23 mouse cellular contexts compared by ENCODE assay signal in genomic region chr4:55409025-55409424, GRCm38 (mm10). TPM values are rescaled to one million over a fixed set of nuclear protein-coding genes. Genes with fewer than 3 reads are reported as not detected.
A peak's percentile ranks its signal among the peaks of the same experiment; 100 is the strongest.
DNase-seq lines count a peak whose midpoint lies in the region; ATAC-seq and TF ChIP-seq lines count a peak whose summit lies in the region.
"Had no signal": no experiment of that assay in that cellular context is flagged by ENCODE, and none has a peak within 500 bp of the region (broad histone marks: within the 10 kb centered on the region; RNA-seq: fewer than 3 reads in every experiment).

No protein-coding gene starts in this region.

- H3K4me2 ChIP-seq in hindbrain, postnatal 0 days (ENCODE audit: low read depth, low read length) = no peak overlapping the region
- no peak overlapping the region for H3K4me2 ChIP-seq in hindbrain, embryonic 14.5 days (replicated peaks)
- H3K4me2 ChIP-seq: heart, embryonic 15.5 days; midbrain, embryonic 15.5 days had no signal

- H3K27ac ChIP-seq in hindbrain, postnatal 0 days = no peak overlapping the region
- H3K27ac ChIP-seq in hindbrain, embryonic 14.5 days = no peak overlapping the region
- no peak overlapping the region for H3K27ac ChIP-seq in small intestine, adult 2 months (ENCODE audit: insufficient read depth, low read depth, low read length)
- no peak overlapping the region for H3K27ac ChIP-seq in heart, embryonic 10.5 days
- H3K27ac ChIP-seq: forebrain, embryonic 10.5 days; heart, adult 2 months; heart, embryonic 15.5 days; kidney, postnatal 0 days; midbrain, embryonic 15.5 days had no signal

- TF ChIP-seq POLR2A in small intestine, adult 2 months (IDR thresholded peaks at IDR 0.05; ENCODE audit: low read depth, low read length) = no peak

- no peak overlapping the region for H3K4me3 ChIP-seq in hindbrain, postnatal 0 days (ENCODE audit: low read length)
- H3K4me3 ChIP-seq in hindbrain, embryonic 14.5 days (replicated peaks; ENCODE audit: low read length) = no peak overlapping the region
- H3K4me3 ChIP-seq in small intestine, adult 2 months (ENCODE audit: low read depth, low read length) = no peak overlapping the region
- H3K4me3 ChIP-seq in heart, embryonic 10.5 days = no peak overlapping the region
- H3K4me3 ChIP-seq: forebrain, embryonic 10.5 days; heart, adult 2 months; heart, embryonic 15.5 days; liver, embryonic 13.5 days; midbrain, embryonic 15.5 days; myocyte had no signal

- no peak overlapping the region for H3K9ac ChIP-seq in hindbrain, postnatal 0 days (replicated peaks; ENCODE audit: low read length)
- no peak overlapping the region for H3K9ac ChIP-seq in hindbrain, embryonic 14.5 days
- H3K9ac ChIP-seq: heart, embryonic 15.5 days; liver, embryonic 13.5 days; midbrain, embryonic 15.5 days had no signal

- no peaks in the 10 kb centered on the region for H3K9me3 ChIP-seq in hindbrain, postnatal 0 days (ENCODE audit: low read length)
- no peaks in the 10 kb centered on the region for H3K9me3 ChIP-seq in hindbrain, embryonic 14.5 days (ENCODE audit: control insufficient read depth, low read length)
- no peaks in the 10 kb centered on the region for H3K9me3 ChIP-seq in heart, embryonic 10.5 days
- H3K9me3 ChIP-seq: forebrain, embryonic 10.5 days; heart, embryonic 15.5 days; liver, embryonic 13.5 days; midbrain, embryonic 15.5 days had no signal

- no peaks in the 10 kb centered on the region for H3K4me1 ChIP-seq in hindbrain, postnatal 0 days (ENCODE audit: insufficient read depth, low read length)
- no peaks in the 10 kb centered on the region for H3K4me1 ChIP-seq in hindbrain, embryonic 14.5 days (replicated peaks; ENCODE audit: control insufficient read depth, insufficient read depth, low read length)
- no peaks in the 10 kb centered on the region for H3K4me1 ChIP-seq in small intestine, adult 2 months (ENCODE audit: control insufficient read depth, insufficient read depth, insufficient read length, low read length)
- no peaks in the 10 kb centered on the region for H3K4me1 ChIP-seq in heart, embryonic 10.5 days
- H3K4me1 ChIP-seq: heart, embryonic 15.5 days; midbrain, embryonic 15.5 days had no signal

- no peak for DNase-seq in hindbrain, postnatal 0 days (ENCODE audit: low spot score)
- no peak for DNase-seq in hindbrain, embryonic 14.5 days (ENCODE audit: low spot score)
- DNase-seq in thymus, postnatal 14 days = peak; percentile 21
- no peak for DNase-seq in thymus, adult 18-20 months
- DNase-seq in thymus, postnatal 4 days = peak; percentile 45
- no peak for DNase-seq in heart, embryonic 10.5 days (ENCODE audit: low spot score)
- DNase-seq: adrenal gland, postnatal 36 days; cerebellum, adult 18-20 months; gastrocnemius, postnatal 10 days; heart, adult 2 months; heart, postnatal 4 days; layer of hippocampus, postnatal 36 days; liver, embryonic 13.5 days; lung, postnatal 10 days had no signal

- no peaks in the 10 kb centered on the region for H3K36me3 ChIP-seq in hindbrain, postnatal 0 days (ENCODE audit: insufficient read depth, low read length)
- H3K36me3 ChIP-seq in hindbrain, embryonic 14.5 days (replicated peaks; ENCODE audit: control insufficient read depth, insufficient read depth) = no peaks in the 10 kb centered on the region
- no peaks in the 10 kb centered on the region for H3K36me3 ChIP-seq in small intestine, adult 2 months (ENCODE audit: control insufficient read depth, insufficient read depth, low read length)
- H3K36me3 ChIP-seq in heart, embryonic 10.5 days = no peaks in the 10 kb centered on the region
- H3K36me3 ChIP-seq: forebrain, embryonic 10.5 days; heart, embryonic 15.5 days; liver, embryonic 13.5 days; midbrain, embryonic 15.5 days had no signal

- WGBS in hindbrain, postnatal 0 days = 96% methylated on average over 16 of the region's 16 CpGs
- 95% methylated on average over 16 of the region's 16 CpGs for WGBS in hindbrain, embryonic 14.5 days
- 95% methylated on average over 16 of the region's 16 CpGs for WGBS in small intestine, adult 2 months
- WGBS in heart, embryonic 10.5 days = 91% methylated on average over 16 of the region's 16 CpGs

- H3K27me3 ChIP-seq in hindbrain, postnatal 0 days (ENCODE audit: insufficient read depth, low read length) = no peaks in the 10 kb centered on the region
- no peaks in the 10 kb centered on the region for H3K27me3 ChIP-seq in hindbrain, embryonic 14.5 days (ENCODE audit: control insufficient read depth, insufficient read depth, low read length)
- H3K27me3 ChIP-seq in small intestine, adult 2 months (ENCODE audit: control insufficient read depth, insufficient read depth, low read length) = no peaks in the 10 kb centered on the region
- no peaks in the 10 kb centered on the region for H3K27me3 ChIP-seq in heart, embryonic 10.5 days (ENCODE audit: insufficient read depth, poor library complexity, severe bottlenecking)
- H3K27me3 ChIP-seq: heart, embryonic 15.5 days; liver, embryonic 13.5 days; midbrain, embryonic 15.5 days had no signal

- ATAC-seq in hindbrain, postnatal 0 days = no peak
- ATAC-seq in hindbrain, embryonic 14.5 days (ENCODE audit: low FRiP score) = no peak
- ATAC-seq in activated CD4-positive, CD25-positive, alpha-beta regulatory T cell, adult 4 months = no peak
- ATAC-seq: hindbrain, embryonic 16.5 days; intestine, postnatal 0 days; midbrain, embryonic 15.5 days had no signal

- 0 out of 2 replicates have a peak, but pooled peaks have one; percentile 2 for TF ChIP-seq CTCF in hindbrain, postnatal 0 days (IDR thresholded peaks at IDR 0.05; ENCODE audit: low read depth)
- peak; percentile 28; the same call in 1 of the 2 replicates for TF ChIP-seq CTCF in small intestine, adult 2 months (IDR thresholded peaks at IDR 0.05; ENCODE audit: extremely low read depth, insufficient read length, insufficient replicate concordance, low read depth, low read length)

RNA-seq across cellular contexts. Expression of gene Rad23b, which starts 59.2 kb away (rescaled TPM):
- total RNA-seq in hindbrain, postnatal 0 days (2014; rRNA removed) = 282 and 307 TPM in 2 replicates
- polyA plus RNA-seq in hindbrain, postnatal 0 days (2015; fragmentation: Nextera tagmentation; extraction: Ambion mirVana) = 86.5 and 97.4 TPM in 2 replicates
- polyA plus RNA-seq in hindbrain, embryonic 14.5 days (2014; fragmentation: Nextera tagmentation; extraction: Ambion mirVana) = 80.9 and 94.1 TPM in 2 replicates
- 117 and 267 TPM in 2 replicates for polyA plus RNA-seq in small intestine, adult 2 months (2012; rRNA removed)
- polyA plus RNA-seq in activated CD4-positive, CD25-positive, alpha-beta regulatory T cell, adult 4 months (2017; shearing (Covaris generic)) = 10 to 100 TPM; 13.6 to 14.1 TPM
- 64.8 and 85.9 TPM in 2 replicates for polyA plus RNA-seq in heart, embryonic 10.5 days (2016; fragmentation: Nextera tagmentation; extraction: Ambion mirVana)

Comparison
In these comparisons a context has a peak if more than half of its experiments do, and no peak if none do; other contexts are left out.
1. DNase-seq: peak in thymus, postnatal 14 days (single experiment) and thymus, postnatal 4 days (single experiment); none in hindbrain, postnatal 0 days (single experiment), hindbrain, embryonic 14.5 days (single experiment), thymus, adult 18-20 months (0 of 2) and heart, embryonic 10.5 days (single experiment).